Mouse (Mus musculus): ENCODE measurements around the gene 2900092C05Rik. TPM values are rescaled to one million over a fixed set of nuclear protein-coding genes. Genes with fewer than 3 reads are reported as not detected.

The 2900092C05Rik gene
- polyA plus RNA-seq (2014; fragmentation: Illumina TruSeq; extraction: RNeasy Lipid Tissue Mini Kit (QIAGEN cat#74804); ENCODE audit: low replicate concordance), result not detected

GRCm38 (mm10) chr7:12512217-12512616 is at the start of gene 2900092C05Rik:
Gene 2900092C05Rik (plus strand): TSS chr7:12512517.

GRCm38 (mm10) chr7:12478158-12479008 is 33.9 kb upstream of the 2900092C05Rik start, which contains the start of gene Zfp606:
Gene Zfp606 (plus strand): TSS chr7:12478293.

Other genes with a start within 250 kb of the 2900092C05Rik start
- not detected for gene Vmn1r81, start 244.2 kb upstream of the 2900092C05Rik start, polyA plus RNA-seq (2014; fragmentation: Illumina TruSeq; extraction: RNeasy Lipid Tissue Mini Kit (QIAGEN cat#74804); ENCODE audit: low replicate concordance)
- gene Vmn1r82, start 212.1 kb upstream of the 2900092C05Rik start, polyA plus RNA-seq (2014; fragmentation: Illumina TruSeq; extraction: RNeasy Lipid Tissue Mini Kit (QIAGEN cat#74804); ENCODE audit: low replicate concordance), result not detected
- gene Vmn1r83, start 183.0 kb upstream of the 2900092C05Rik start, polyA plus RNA-seq (2014; fragmentation: Illumina TruSeq; extraction: RNeasy Lipid Tissue Mini Kit (QIAGEN cat#74804); ENCODE audit: low replicate concordance), result not detected
- gene Vmn1r84, start 143.2 kb upstream of the 2900092C05Rik start, polyA plus RNA-seq (2014; fragmentation: Illumina TruSeq; extraction: RNeasy Lipid Tissue Mini Kit (QIAGEN cat#74804); ENCODE audit: low replicate concordance), result not detected
- 1.3 TPM for gene Zfp551, start 89.8 kb upstream of the 2900092C05Rik start, polyA plus RNA-seq (2014; fragmentation: Illumina TruSeq; extraction: RNeasy Lipid Tissue Mini Kit (QIAGEN cat#74804); ENCODE audit: low replicate concordance)
- 24.5 TPM for gene Zfp606, start 34.2 kb upstream of the 2900092C05Rik start, polyA plus RNA-seq (2014; fragmentation: Illumina TruSeq; extraction: RNeasy Lipid Tissue Mini Kit (QIAGEN cat#74804); ENCODE audit: low replicate concordance)
- gene Vmn2r53, start 96.3 kb downstream of the 2900092C05Rik start, polyA plus RNA-seq (2014; fragmentation: Illumina TruSeq; extraction: RNeasy Lipid Tissue Mini Kit (QIAGEN cat#74804); ENCODE audit: low replicate concordance), result not detected
- not detected for gene Vmn2r54, start 127.8 kb downstream of the 2900092C05Rik start, polyA plus RNA-seq (2014; fragmentation: Illumina TruSeq; extraction: RNeasy Lipid Tissue Mini Kit (QIAGEN cat#74804); ENCODE audit: low replicate concordance)
- gene Vmn2r55, start 172.5 kb downstream of the 2900092C05Rik start, polyA plus RNA-seq (2014; fragmentation: Illumina TruSeq; extraction: RNeasy Lipid Tissue Mini Kit (QIAGEN cat#74804); ENCODE audit: low replicate concordance), result not detected
- gene Vmn2r56, start 222.5 kb downstream of the 2900092C05Rik start, polyA plus RNA-seq (2014; fragmentation: Illumina TruSeq; extraction: RNeasy Lipid Tissue Mini Kit (QIAGEN cat#74804); ENCODE audit: low replicate concordance), result not detected